ENCODE assay signal across 8 mouse cellular contexts in genomic region chr8:45332685-45333409, GRCm38 (mm10). TPM values are rescaled to one million over a fixed set of nuclear protein-coding genes. Genes with fewer than 3 reads are reported as not detected.
DNase-seq lines count a peak whose midpoint lies in the region; ATAC-seq and TF ChIP-seq lines count a peak whose summit lies in the region.

Gene Cyp4v3, minus strand, starts transcription at chr8:45333216.

- H3K9ac ChIP-seq in forebrain, embryonic 12.5 days, result peak within 1 kb of the TSS; percentile 73
- peak within 1 kb of the TSS; percentile 49 for H3K9ac ChIP-seq in heart, postnatal 0 days (replicated peaks; ENCODE audit: low read depth, low read length)
- peak within 1 kb of the TSS; percentile 52 for H3K9ac ChIP-seq in neural tube, embryonic 14.5 days (replicated peaks; ENCODE audit: low read depth, low read length)

- under 1% methylated on average over 44 of the region's 44 CpGs for WGBS in forebrain, embryonic 12.5 days
- 1% methylated on average over 43 of the region's 44 CpGs for WGBS in heart, postnatal 0 days
- WGBS in lung, adult 2 months, result 2% methylated on average over 44 of the region's 44 CpGs
- WGBS in neural tube, embryonic 14.5 days, result under 1% methylated on average over 44 of the region's 44 CpGs

- TF ChIP-seq EP300 in heart, postnatal 0 days (IDR thresholded peaks at IDR 0.05; ENCODE audit: low read depth), result no peak

- H3K9me3 ChIP-seq in forebrain, embryonic 12.5 days, result no peaks in the 10 kb centered on the region
- H3K9me3 ChIP-seq in heart, postnatal 0 days (replicated peaks; ENCODE audit: control insufficient read depth, low read length), result no peaks in the 10 kb centered on the region
- H3K9me3 ChIP-seq in neural tube, embryonic 14.5 days (ENCODE audit: control insufficient read depth, low read length), result no peaks in the 10 kb centered on the region

- H3K4me1 ChIP-seq in forebrain, embryonic 12.5 days, result peaks cover 8% of the 10 kb centered on the region
- no peaks in the 10 kb centered on the region for H3K4me1 ChIP-seq in heart, postnatal 0 days (ENCODE audit: control insufficient read depth, insufficient read depth)
- H3K4me1 ChIP-seq in lung, adult 2 months (ENCODE audit: control insufficient read depth, insufficient read depth, low read length), result peaks cover 4% of the 10 kb centered on the region; the same call in 1 of the 2 replicates
- H3K4me1 ChIP-seq in neural tube, embryonic 14.5 days (ENCODE audit: control insufficient read depth, insufficient read depth, low read length), result no peaks in the 10 kb centered on the region; the same call in 1 of the 2 replicates

- ATAC-seq in forebrain, embryonic 12.5 days (ENCODE audit: low FRiP score), result peak; percentile 86
- ATAC-seq in heart, postnatal 0 days (ENCODE audit: insufficient read depth, low read depth), result peak; percentile 80
- peak; percentile 76; the same call in 1 of the 2 replicates for ATAC-seq in neural tube, embryonic 14.5 days (ENCODE audit: low read depth)

- TF ChIP-seq POLR2A in lung, adult 2 months (IDR thresholded peaks at IDR 0.05; ENCODE audit: borderline replicate concordance, extremely low read depth, low read depth, low read length), result peak; percentile 51; the same call in 1 of the 2 replicates

- H3K27me3 ChIP-seq in forebrain, embryonic 12.5 days, result peaks cover 19% of the 10 kb centered on the region; the same call in 1 of the 2 replicates
- no peaks in the 10 kb centered on the region for H3K27me3 ChIP-seq in heart, postnatal 0 days (ENCODE audit: control insufficient read depth, insufficient read depth, low read length)
- H3K27me3 ChIP-seq in neural tube, embryonic 14.5 days (ENCODE audit: control insufficient read depth, insufficient read depth, low read length), result peaks cover 4% of the 10 kb centered on the region; the same call in 1 of the 2 replicates

- H3K4me2 ChIP-seq in forebrain, embryonic 12.5 days, result peak within 1 kb of the TSS; percentile 82
- H3K4me2 ChIP-seq in heart, postnatal 0 days (ENCODE audit: low read depth, low read length), result peak within 1 kb of the TSS; percentile 85
- peak within 1 kb of the TSS; percentile 96 for H3K4me2 ChIP-seq in neural tube, embryonic 14.5 days (ENCODE audit: low read depth, low read length)

- H3K36me3 ChIP-seq in forebrain, embryonic 12.5 days (replicated peaks), result no peaks in the 10 kb centered on the region
- no peaks in the 10 kb centered on the region for H3K36me3 ChIP-seq in heart, postnatal 0 days (replicated peaks; ENCODE audit: control insufficient read depth, insufficient read depth, low read length)
- H3K36me3 ChIP-seq in neural tube, embryonic 14.5 days (ENCODE audit: control insufficient read depth, insufficient read depth, low read length), result no peaks in the 10 kb centered on the region

- TF ChIP-seq CTCF in heart, postnatal 0 days (IDR thresholded peaks at IDR 0.05; ENCODE audit: low read depth), result no peak
- no peak for TF ChIP-seq CTCF in lung, adult 2 months (IDR thresholded peaks at IDR 0.05; ENCODE audit: insufficient read depth, low read length)

- peak within 1 kb of the TSS; percentile 58 for H3K4me3 ChIP-seq in forebrain, embryonic 12.5 days (replicated peaks)
- H3K4me3 ChIP-seq in heart, postnatal 0 days (ENCODE audit: low read depth, low read length), result peak within 1 kb of the TSS; percentile 56
- peak within 1 kb of the TSS; percentile 89 for H3K4me3 ChIP-seq in lung, adult 2 months (replicated peaks; ENCODE audit: extremely low read depth, low read depth, low read length)
- H3K4me3 ChIP-seq in neural tube, embryonic 14.5 days (ENCODE audit: low read depth, low read length), result peak within 1 kb of the TSS; percentile 59

- peak; percentile 81 for DNase-seq in 3T3-L1 (ENCODE audit: low read depth, low spot score)
- DNase-seq in adrenal gland, postnatal 10 days, result peak; percentile 83
- DNase-seq in heart, postnatal 0 days (ENCODE audit: low spot score), result peak; percentile 59
- peak; percentile 75 to 81 for DNase-seq in kidney, postnatal 36 days
- DNase-seq in lung, adult 2 months, result peak; percentile 76
- DNase-seq in testis, postnatal 10 days (ENCODE audit: low spot score), result peak; percentile 82

- no peak within 1 kb of the TSS for H3K27ac ChIP-seq in forebrain, embryonic 12.5 days
- peak within 1 kb of the TSS; percentile 9; the same call in 1 of the 2 replicates for H3K27ac ChIP-seq in heart, postnatal 0 days (ENCODE audit: low read depth)
- no peak within 1 kb of the TSS for H3K27ac ChIP-seq in neural tube, embryonic 14.5 days (ENCODE audit: low read depth, low read length)

RNA-seq across cellular contexts. Expression of gene Cyp4v3, which starts in this region (rescaled TPM):
- 10 to 100 TPM; 11.7 to 15.1 TPM for total RNA-seq in adrenal gland, postnatal 10 days (2021)
- 1.00 and 1.2 TPM in 2 replicates for polyA plus RNA-seq in forebrain, embryonic 12.5 days (2016; fragmentation: Nextera tagmentation; extraction: Ambion mirVana)
- total RNA-seq in heart, postnatal 0 days (2014; rRNA removed; ENCODE audit: low replicate concordance), result 0.15 and 1.3 TPM in 2 replicates
- 0.65 and 0.83 TPM in 2 replicates for polyA plus RNA-seq in heart, postnatal 0 days (2015; fragmentation: Nextera tagmentation; extraction: Ambion mirVana)
- polyA plus RNA-seq in lung, adult 2 months (2012; rRNA removed), result 7.4 and 9.7 TPM in 2 replicates
- 2.4 and 2.6 TPM in 2 replicates for polyA plus RNA-seq in neural tube, embryonic 14.5 days (2014; fragmentation: Nextera tagmentation; extraction: Ambion mirVana)
